Mouse (Mus musculus) fibroblast of lung, adult 2 months (primary cell): ENCODE measurements around the gene Disp1.

Experiments used
- DNase-seq: peaks from one replicate; pipeline ENCODE4 v3.0.0-alpha.2; 2011; ENCODE audit warnings: low read depth

Gene Disp1

GRCm38 (mm10) chr1:183161057-183161456, 60.3 kb downstream of the Disp1 start:
- no peak for DNase-seq

GRCm38 (mm10) chr1:183160188-183160587, 61.1 kb downstream of the Disp1 start:
- DNase-seq, result no peak

GRCm38 (mm10) chr1:183159183-183159582, 62.1 kb downstream of the Disp1 start:
- no peak for DNase-seq

GRCm38 (mm10) chr1:183155600-183155999, 65.7 kb downstream of the Disp1 start:
- no peak for DNase-seq

GRCm38 (mm10) chr1:183154296-183155204, 66.8 kb downstream of the Disp1 start:
- DNase-seq, result no peak

- DNase-seq, result no peak
Measured at GRCm38 (mm10) chr1:183153354-183153753, 68.0 kb downstream of the Disp1 start.

- no peak for DNase-seq
Measured at GRCm38 (mm10) chr1:183151510-183152319, 69.6 kb downstream of the Disp1 start.

GRCm38 (mm10) chr1:183150379-183150840, 70.9 kb downstream of the Disp1 start:
- DNase-seq, result no peak

GRCm38 (mm10) chr1:183149571-183150105, 71.7 kb downstream of the Disp1 start:
- DNase-seq, result no peak

GRCm38 (mm10) chr1:183147438-183147841, 73.9 kb downstream of the Disp1 start:
- DNase-seq, result no peak

GRCm38 (mm10) chr1:183146795-183147194, 74.5 kb downstream of the Disp1 start:
- no peak for DNase-seq

GRCm38 (mm10) chr1:183146102-183146735, 75.1 kb downstream of the Disp1 start:
- no peak for DNase-seq

GRCm38 (mm10) chr1:183144602-183145205, 76.6 kb downstream of the Disp1 start:
- no peak for DNase-seq

GRCm38 (mm10) chr1:183143246-183143645, 78.1 kb downstream of the Disp1 start:
- DNase-seq, result no peak

- DNase-seq, result no peak
Measured at GRCm38 (mm10) chr1:183142566-183142965, 78.8 kb downstream of the Disp1 start.

- DNase-seq, result no peak
Measured at GRCm38 (mm10) chr1:183141329-183141728, 80.0 kb downstream of the Disp1 start.

- no peak for DNase-seq
Measured at GRCm38 (mm10) chr1:183140511-183141268, 80.6 kb downstream of the Disp1 start.

GRCm38 (mm10) chr1:183138088-183138487, 83.2 kb downstream of the Disp1 start:
- no peak for DNase-seq

GRCm38 (mm10) chr1:183134427-183134826, 86.9 kb downstream of the Disp1 start:
- no peak for DNase-seq

GRCm38 (mm10) chr1:183133440-183133839, 87.9 kb downstream of the Disp1 start:
- no peak for DNase-seq

GRCm38 (mm10) chr1:183127246-183127645, 94.1 kb downstream of the Disp1 start:
- DNase-seq, result no peak
